Mouse (Mus musculus) gastrocnemius, adult 8-10 months (tissue): ENCODE data around the gene Vmn1r42. TPM values are rescaled to one million over a fixed set of nuclear protein-coding genes. Genes with fewer than 3 reads are reported as not detected.
"Not testable (repeated sequence)": the region's sequence is repeated elsewhere in the genome, so short reads cannot be mapped to it uniquely, and the experiment has no call there.

Experiments
- DNase-seq, 2 experiments: peaks; one replicate each; pipeline ENCODE4 v3.0.0; 2022; ENCODE audit warnings: low spot score in 2 of 2
- total RNA-seq, 4 experiments: library from RNA; stranded (reverse); gene quantifications; 2 replicates each; pipeline ENCODE4 v1.2.4; 2022

Vmn1r42 gene
- total RNA-seq = not detected

- not testable (repeated sequence) for DNase-seq
Observed at GRCm38 (mm10) chr6:89876313-89876712, at the start of gene Vmn1r42, which contains the start of gene Vmn1r43. Gene Vmn1r42, minus strand, starts transcription at chr6:89876413. Gene Vmn1r43, minus strand, starts transcription at chr6:89876413.

DNA sequence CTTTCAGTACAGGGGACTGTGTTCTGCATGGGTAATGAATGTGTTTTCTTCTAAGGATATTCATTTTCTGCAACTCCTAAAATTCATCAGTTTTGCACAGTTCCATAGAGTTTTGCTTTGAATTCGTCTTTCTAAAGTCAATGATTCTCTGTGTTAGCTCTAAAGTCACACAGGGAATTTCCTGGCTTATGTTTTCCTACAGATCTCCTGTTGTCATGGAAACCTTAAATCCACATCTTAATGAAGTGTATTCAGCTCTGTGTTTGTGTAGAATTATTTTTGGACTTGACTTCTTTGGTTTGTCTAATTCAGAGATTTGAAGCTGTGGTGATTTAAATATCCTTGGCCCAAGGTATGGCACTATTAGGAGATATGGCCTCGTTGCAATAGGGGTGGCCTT is 7.6 kb upstream of the Vmn1r42 start:
- DNase-seq = no peak

DNA sequence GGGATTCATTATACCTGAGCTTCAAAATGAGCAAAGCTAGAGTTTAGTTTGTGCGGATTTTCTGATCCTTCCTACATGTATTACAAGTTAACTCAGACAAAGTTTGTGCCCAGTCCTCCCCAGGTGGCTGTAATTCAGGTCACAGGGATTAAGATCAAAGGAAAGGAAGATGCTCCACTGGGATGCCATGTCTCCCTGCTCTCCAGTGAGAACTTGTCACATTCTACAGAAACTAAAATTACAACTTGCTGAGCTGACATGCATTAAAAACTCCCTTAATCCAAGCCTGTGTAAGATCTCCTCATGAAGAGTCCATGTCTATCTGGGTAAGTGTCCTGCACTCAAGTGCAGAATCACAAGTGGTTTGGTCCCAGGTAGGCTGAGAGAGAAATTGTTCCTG is 7.1 kb upstream of the Vmn1r42 start, which contains the start of gene Vmn1r44:
Gene Vmn1r44, plus strand, starts transcription at position 301 of the 400 bp plus-strand sequence.
- DNase-seq = no peak

DNA sequence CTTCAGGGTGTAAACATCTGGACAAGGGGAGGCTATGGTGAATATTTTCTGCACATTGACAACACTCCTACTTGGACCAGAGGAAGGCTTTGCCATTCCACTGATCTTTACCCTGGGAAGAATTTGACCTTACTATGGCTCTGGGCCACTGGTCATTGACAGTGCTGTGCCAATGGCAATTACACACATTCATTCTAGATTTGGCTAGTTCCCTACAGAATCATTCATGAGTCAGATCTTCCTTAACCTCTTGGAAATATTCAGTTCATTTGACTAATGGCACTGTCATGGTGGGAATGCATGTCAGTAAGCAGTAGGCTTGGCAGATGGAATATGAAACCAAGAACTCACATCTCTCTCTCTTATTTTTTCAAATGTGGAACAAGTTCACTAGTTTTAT is 4.7 kb upstream of the Vmn1r42 start:
- no peak for DNase-seq

- no peak for DNase-seq
Observed at GRCm38 (mm10) chr6:89876963-89877362, 750 bp upstream of the Vmn1r42 start.

- no peak for DNase-seq
Observed at GRCm38 (mm10) chr6:89867976-89868375, 8.2 kb downstream of the Vmn1r42 start.

DNA sequence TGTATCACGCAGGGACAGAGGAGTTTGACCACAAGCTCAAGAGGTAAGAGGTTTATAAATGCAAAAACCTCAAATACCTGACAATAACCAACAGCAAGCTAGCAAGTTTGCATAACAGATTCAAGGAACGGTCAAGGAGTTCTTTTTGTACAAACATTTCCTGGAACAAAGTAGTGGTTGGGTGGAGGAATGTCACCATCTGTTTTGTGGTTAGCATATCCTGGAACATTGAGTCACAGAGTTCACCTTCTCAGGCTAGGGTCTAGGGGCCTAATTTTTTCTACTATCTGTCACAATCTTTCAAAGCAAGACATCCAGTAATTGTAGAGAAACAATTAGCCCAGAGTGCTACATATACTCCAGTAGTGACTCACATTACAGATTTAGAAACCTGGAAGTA is 8.9 kb downstream of the Vmn1r42 start:
- no peak for DNase-seq

GRCm38 (mm10) chr6:89863792-89864191 is 12.4 kb downstream of the Vmn1r42 start:
- no peak for DNase-seq

- DNase-seq = no peak
Observed at GRCm38 (mm10) chr6:89859839-89860238, 16.4 kb downstream of the Vmn1r42 start.

DNA sequence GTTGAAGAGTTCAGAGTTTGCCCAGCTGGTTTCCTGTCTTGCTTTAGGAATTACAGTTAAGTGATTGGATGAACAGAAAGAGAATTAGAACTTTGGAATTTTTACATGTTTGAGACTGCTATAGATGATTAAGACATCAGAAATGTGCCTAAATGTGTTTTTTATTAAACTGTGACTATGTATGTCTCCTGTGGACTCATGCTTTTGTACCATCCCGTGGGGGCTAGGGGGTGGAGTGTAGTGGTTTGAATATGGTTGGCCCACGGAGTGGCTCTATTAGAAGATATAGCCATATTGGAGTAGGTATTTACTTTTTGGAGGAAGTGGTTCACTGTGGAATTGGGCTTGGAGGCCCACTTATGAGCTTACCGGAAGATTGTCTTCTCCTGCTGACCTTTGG is 18.7 kb downstream of the Vmn1r42 start:
- DNase-seq = no peak

Other genes starting within 250 kb of the Vmn1r42 start
- gene Txnrd3, start 232.4 kb downstream of the Vmn1r42 start, total RNA-seq = 1 to 10 TPM; 3.1 to 4.9 (median 3.6) TPM
- not detected for gene Vmn1r40, start 168.9 kb downstream of the Vmn1r42 start, total RNA-seq
- gene Vmn1r41, start 135.6 kb downstream of the Vmn1r42 start, total RNA-seq = not detected
- gene Vmn1r43, start within 50 bp of the Vmn1r42 start, total RNA-seq = not detected
- not detected for gene Vmn1r44, start 7.2 kb upstream of the Vmn1r42 start, total RNA-seq
- not detected for gene Vmn1r45, start 64.2 kb upstream of the Vmn1r42 start, total RNA-seq
- gene Vmn1r46, start 92.9 kb upstream of the Vmn1r42 start, total RNA-seq = not detected
- gene Vmn1r47, start 139.7 kb upstream of the Vmn1r42 start, total RNA-seq = not detected
- not detected for gene Vmn1r48, start 160.4 kb upstream of the Vmn1r42 start, total RNA-seq
- gene Vmn1r49, start 202.1 kb upstream of the Vmn1r42 start, total RNA-seq = not detected
- not detected for gene Vmn1r50, start 225.0 kb upstream of the Vmn1r42 start, total RNA-seq
- gene Vmn1r51, start 246.2 kb upstream of the Vmn1r42 start, total RNA-seq = not detected